Mouse (Mus musculus) v-Abl transformed pro-B cells (cell line): ENCODE data around the gene Snph.

ENCODE experiments used
- in situ Hi-C, 2 experiments: fragments of 400-800 bp; cut with MboI; formaldehyde crosslinking; loops; one replicate each; pipeline ENCODE4 v1.15.1; 2025; ENCODE audit not compliant: unreplicated experiment in 2 of 2

Gene Snph

DNA sequence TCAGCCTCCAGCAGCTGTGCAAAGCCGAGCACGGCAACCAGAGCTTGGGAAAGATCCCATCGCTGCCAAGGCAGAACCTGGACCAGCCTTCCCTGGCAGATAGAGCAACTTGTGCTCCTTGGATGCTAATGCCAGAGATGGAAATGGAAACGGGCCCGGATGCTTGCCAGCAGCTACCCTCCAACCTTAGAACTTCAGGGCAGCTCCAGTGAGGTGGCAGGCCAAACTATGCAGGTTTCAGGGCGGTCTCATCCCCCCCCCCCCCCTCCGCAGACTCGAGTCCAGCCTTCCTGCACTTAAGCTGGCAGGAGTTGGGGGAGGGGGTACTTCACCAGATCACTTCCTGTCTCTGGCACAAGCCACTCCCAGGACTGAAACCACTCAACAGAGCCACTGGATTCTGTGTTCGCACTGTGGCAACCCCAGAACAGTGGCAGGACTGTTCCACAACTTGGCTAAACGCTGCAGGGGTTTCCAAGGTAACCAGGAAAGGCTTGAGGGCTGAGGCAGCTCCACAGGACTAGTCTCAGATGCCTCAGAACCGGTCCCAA is 26.9 kb downstream of the Snph start:
- in situ Hi-C loops, result no loop called here

DNA sequence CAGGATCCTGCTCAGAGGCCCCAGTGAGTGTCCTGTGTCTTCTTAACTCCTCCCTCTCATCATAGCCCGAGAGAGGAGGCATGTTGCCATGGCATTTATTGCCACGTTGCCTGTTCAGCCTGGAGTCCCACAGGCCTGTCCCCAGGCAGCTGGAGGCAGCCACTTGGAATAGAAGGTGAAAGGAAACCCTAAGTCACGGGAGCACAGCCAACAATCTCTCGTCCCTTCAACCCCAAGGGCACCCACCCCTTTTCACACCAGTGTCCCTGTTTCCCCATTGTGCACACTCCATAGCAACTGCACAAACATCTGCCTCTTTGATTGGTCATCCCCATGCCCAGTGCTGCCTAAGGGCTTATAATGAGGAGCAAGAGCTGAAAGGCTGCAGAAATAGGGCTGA is 28.8 kb downstream of the Snph start:
- in situ Hi-C loops, result no loop called here

DNA sequence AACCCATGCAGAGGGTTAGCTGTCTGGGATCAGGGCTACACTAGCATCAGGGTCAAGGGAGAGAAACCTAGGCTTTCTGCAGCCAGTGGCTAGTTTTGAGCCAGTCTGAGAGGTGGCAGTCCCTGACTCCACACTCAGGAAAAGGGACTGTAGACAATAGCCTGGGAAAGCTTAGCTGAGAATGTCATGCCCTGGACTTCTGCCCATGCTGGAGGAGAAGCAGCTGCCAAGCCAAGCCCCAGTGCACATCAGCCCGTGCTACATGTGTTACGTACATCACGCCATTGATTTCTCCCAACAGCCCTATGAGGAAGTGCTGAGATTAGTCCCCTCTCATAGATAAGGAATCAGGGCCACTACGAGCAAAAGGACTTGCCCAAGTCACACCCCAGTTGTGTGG is 30.3 kb downstream of the Snph start:
- in situ Hi-C loops, result no loop called here

DNA sequence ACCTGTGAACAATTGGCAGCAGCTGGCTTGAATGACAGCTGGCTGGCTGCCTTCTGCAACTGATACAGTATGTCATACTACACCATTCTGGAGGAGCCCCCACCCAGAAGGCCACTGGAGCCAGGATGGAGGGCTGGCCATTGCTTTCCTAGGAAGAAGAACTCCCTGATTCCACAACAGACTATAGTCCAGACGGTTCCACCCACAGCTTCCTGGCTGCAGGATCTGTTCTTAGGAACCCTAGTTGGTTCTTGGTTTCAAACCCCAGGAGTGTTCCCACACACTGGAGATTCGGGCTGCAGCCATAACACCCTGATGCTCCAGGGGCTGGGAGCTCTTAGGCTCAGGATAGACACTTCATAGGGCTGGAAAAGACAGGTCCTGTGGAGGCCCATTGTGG is 34.3 kb downstream of the Snph start:
- in situ Hi-C loops, result no loop called here

DNA sequence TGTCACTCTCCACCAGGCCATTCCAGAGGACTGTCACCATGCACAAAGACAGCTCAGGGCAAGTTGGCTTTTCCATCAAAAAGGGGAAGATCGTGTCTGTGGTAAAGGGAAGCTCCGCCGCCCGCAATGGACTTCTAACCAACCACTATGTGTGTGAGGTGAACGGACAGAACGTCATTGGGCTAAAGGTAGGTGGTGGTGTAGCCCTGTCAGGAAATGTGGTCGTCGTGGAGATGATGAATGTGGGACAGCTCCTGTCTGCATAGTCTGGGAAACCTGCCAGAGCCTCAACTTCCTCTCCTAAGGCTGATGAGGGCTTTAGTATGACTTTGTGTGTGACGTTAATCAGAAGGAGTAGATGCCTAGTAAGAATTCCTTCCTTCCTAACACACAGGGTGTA is 45.1 kb downstream of the Snph start:
- in situ Hi-C loops, result no loop called here

DNA sequence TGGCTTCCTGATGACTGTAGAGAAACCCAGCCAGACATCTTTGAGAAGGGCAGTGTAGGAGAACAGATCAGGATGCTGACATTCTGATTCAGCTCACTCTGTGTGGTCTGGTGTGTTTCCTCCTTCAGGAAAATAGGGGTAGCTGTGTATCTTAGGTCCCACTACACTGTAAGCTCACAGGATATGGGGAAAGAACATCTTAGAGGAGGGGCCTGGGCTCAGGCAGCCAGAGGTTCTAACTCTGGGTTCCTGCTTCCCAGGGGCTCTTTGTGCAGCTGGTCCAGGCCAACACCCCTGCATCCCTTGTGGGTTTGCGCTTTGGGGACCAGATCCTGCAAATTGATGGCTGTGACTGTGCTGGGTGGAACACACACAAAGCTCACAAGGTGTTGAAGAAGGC is 45.6 kb downstream of the Snph start:
- in situ Hi-C loops, result no loop called here

DNA sequence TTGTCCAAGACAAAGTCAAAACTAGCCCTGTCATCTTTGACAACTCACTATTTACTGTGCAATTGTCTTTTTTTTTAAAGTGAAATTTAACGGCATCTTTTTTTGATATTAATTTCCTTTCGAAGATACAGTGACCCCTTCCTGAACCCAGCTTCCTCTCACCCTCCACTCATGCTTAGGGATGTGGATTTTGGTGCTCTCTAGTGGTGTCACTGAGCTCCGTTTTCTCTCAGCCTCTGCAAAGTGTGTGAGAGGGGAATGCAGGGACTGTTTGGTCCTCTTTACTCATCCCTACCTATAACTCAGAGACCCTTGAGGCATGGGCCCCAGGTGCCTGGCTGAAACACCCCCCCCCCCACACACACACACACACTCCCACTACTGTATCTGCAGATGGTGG is 46.5 kb downstream of the Snph start:
- in situ Hi-C loops, result no loop called here

DNA sequence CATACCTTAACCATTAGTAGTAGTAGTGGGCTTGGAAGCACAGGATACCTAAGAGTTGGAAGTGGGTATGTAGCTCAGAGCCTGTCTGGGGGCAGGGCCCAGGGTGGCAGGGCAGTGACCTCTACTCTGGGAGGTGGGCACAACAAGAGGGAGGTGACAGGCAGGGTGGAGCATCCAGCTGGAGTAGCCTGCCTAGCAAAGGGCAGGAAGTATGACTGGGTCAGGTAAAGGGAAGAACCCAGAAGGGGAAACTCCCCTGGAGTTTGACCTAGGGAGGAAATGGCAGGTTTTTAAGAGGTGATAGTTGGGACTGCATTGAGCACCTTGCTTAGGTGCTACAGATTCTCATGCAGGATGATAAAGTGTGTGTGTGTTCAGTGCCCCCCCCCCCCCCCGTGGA is 51.4 kb downstream of the Snph start:
- in situ Hi-C loops, result no loop called here

DNA sequence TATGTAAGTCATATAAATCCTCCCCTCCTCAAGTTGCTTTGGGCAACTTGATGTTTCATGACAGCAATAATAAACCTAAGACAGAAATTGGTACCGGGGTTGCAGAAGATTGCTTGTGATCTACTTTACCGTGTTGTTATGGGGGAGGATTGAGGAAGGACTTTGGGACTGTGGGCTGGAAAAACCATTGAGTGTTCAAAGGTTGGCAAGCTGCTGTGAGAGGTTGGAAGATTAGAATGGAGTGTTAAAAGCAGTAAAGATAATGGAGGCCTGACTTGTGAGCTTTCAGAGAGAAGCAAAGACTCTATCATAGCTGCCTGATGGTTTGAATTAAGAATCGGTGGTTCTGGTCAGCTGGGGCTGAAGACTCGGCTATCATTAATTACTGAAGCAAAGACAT is 53.2 kb downstream of the Snph start:
- in situ Hi-C loops, result no loop called here

DNA sequence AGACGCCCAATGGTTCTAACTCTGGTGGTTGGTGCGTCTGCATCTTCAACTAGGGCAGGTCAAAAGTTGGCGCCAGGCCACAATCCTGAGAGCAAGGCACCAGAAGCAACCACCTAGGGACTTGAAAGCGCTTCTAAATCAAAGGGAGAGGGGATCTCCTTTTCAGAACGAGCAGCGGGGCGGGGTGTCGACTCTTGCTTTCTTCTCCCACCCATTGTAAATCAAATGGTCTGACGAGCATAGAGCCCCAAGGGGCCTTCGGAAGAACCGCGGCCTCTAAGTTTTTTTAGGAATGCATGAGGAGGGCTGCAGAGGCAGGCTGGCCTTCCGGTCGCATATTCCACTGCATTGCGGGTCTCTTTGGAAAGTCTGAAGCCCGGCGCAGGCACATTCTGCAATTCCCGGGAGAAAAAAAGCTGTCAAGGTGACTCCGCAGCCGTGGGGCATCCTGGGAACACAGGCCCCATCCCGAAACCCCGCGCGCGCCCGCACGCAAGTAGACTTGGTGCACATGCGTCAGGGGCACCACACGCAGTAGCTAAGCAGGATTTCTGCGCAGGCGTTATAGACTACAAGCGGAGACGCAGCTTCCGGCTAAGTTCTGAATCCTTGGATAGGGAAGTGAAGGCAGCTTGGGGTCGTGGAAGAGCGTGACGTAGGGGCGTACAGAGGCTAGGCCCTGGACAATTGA is 56.5 kb downstream of the Snph start:
- in situ Hi-C loops, result no loop called here

DNA sequence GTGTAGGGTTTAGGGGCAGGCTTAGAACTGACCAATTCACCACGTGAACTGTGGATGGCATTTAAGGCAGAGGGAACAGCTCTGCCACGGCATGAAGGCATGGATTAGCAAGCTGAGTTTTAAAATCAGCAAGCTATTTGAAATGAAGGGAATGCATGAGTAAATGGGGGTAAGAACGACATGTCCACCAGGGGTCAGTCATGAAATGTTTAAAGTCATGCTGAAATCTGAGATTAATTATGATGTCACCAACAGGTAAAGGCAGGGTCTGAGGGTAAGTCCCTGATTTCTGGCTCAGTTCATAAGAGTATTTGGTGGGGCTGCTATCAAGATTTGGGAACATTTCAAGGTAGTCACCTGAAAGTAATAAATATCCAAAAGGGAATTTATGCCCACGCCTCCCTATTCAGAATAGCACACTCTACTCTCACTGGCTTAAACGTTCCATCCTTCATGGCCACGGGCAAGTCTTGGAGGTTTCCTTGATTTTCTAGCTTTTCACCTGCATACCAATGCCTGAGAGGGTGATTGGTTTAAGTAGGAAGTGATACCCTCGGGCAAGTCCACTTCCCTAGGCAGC is 57.2 kb downstream of the Snph start:
- in situ Hi-C loops, result no loop called here

DNA sequence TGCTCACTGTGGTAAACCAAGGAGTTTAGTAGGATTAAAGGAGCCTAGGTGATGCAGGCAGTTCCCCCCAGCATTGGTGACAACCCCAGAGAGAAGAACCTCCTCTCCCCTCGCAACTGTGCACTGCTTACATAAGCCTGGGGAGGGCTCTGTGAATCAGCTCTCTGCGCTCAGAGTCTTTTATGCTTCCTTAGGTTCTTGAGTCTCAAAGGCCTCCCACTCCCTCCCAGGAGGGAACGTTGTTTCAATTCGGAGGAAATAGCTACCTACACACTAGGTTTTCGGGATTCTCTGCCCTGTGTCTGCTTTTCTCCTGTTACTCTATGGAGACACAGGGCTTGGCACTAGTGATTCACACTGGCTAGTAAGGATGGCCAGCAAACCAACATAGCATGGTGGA is 57.8 kb downstream of the Snph start:
- in situ Hi-C loops, result no loop called here

DNA sequence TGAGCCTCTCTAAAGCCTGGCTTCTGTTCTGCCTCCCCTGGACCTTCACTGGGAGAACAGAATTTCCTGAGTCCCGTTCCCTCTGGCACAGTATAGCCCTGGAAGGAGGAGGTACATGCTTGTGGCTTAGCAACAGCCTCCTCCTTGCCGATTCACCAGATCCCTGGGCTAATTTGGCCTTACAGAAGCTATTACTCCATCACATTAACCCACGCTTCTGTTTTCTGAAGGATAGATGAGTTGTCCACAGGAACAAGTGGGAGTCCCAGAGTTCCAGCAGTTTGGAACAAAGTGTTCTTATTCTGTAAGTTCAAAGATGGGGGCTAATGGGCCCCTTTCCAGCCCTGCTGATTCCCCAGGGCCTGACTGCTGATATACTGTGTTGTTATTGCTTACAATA is 58.7 kb downstream of the Snph start:
- in situ Hi-C loops, result no loop called here

DNA sequence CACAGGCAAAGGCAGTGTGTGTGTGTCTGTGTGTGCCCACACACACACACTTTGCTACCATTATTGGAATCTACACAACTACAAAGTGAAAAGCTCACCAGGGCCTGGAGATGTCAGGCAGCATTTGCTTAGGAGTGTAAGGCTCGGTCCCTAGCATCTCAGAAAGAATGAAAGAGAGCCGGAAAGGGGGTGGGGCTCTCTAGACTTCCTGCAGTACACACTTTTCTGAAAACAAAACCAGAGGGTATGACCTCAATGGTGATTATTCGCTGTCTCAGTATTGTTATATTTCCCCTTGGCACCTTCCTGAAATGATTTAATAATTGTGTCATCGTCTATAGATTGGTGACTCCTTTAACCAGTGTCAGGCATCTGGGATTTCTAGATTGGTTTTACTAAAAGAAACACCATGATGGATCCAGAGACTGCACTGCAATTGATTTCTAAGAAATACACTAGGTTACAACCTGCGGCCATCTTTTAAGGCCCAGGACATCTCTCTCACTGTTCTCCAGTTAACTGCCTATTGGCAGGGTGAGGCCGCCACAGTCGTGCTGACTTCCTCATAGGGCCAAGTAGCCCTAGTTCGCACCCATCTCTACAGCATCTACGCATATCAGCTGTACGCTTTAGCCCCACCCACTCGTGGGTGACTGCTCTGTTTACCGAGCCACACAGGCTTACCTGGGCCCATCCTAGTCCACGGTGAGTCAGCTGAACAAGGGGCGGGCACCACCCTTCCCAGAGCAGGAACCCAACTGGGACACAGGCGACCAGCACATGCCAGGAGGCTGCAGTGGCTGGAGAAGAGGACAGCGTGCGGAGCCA is 60.3 kb downstream of the Snph start, which contains the start of gene Sdcbp2:
Gene Sdcbp2, plus strand, starts transcription at position 750 of the 828 bp plus-strand sequence.
- in situ Hi-C loops, result no loop called here

DNA sequence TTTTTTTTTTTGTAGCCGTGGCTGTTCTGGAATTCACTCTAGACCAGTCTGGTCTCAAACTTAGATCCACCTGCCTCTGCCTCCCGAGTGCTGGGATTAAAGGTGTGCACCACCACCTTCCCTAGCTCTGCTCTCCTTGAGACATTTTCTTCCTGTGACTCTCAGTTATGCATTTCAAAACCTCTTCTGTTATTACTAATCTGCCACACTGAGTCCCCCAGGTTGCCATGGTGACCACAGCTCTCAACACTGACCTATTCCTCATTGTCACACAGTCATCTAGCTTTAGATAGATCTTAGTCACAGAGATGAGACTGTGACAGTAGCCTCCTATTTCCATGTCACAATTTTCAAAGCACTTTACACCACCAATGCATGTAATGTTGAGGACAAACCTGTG is 62.9 kb downstream of the Snph start:
- in situ Hi-C loops, result no loop called here

DNA sequence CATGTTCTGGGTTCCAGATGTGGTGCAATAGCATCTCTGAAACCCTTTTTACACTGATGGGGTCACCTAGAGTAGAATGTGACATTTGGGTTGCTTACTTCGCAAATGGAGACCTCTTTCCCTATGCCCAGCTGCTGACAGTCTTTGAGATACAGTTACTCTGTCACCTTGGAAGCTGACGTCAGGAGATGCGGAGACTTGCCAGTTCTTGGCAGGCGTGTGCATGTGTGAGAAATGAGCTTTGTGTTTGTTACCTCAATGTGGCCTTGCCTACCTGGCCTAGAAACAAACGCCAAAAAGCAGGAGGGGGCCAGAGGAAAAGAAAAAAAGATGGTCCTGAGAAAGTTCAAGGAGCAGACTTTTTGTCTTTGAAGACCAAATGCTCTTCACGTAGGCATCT is 65.5 kb downstream of the Snph start:
- in situ Hi-C loops, result no loop called here

DNA sequence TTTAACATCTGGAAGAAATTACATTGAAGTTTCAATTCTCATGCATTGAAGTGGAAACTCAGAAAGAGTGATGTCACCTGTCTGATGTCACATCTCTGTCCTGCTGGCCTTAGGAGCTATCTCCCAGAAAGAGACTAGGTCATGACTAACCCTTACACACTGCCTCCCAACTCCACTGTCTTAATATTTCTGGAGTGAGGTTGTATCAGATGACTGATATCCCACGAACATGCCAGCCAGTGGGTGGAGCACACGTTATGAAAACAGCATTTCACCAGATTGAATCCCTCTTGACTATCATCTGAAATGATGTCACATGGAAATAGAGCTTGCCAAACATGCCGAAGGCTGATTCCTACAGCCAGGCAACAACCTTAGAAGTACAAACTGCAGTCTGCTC is 67.4 kb downstream of the Snph start:
- in situ Hi-C loops, result no loop called here

DNA sequence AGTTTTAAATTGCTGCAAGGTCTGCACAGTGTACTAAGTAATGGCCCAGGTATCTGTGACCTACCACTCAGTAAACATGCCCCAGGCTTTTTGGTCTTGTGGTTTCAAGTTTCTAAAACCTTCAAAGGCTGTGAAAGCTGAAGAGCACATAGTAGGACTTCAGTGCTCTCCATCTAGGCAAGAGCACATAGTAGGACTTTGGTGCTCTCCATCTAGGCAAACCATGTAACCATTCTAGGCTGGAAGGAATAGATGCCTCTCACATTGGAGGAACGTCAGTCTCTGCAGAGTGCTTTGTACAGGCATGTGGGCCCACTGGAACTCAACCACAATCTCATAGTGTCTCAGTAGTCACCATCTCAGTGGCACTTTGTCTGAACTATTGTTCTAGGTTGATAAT is 68.4 kb downstream of the Snph start:
- in situ Hi-C loops, result no loop called here

DNA sequence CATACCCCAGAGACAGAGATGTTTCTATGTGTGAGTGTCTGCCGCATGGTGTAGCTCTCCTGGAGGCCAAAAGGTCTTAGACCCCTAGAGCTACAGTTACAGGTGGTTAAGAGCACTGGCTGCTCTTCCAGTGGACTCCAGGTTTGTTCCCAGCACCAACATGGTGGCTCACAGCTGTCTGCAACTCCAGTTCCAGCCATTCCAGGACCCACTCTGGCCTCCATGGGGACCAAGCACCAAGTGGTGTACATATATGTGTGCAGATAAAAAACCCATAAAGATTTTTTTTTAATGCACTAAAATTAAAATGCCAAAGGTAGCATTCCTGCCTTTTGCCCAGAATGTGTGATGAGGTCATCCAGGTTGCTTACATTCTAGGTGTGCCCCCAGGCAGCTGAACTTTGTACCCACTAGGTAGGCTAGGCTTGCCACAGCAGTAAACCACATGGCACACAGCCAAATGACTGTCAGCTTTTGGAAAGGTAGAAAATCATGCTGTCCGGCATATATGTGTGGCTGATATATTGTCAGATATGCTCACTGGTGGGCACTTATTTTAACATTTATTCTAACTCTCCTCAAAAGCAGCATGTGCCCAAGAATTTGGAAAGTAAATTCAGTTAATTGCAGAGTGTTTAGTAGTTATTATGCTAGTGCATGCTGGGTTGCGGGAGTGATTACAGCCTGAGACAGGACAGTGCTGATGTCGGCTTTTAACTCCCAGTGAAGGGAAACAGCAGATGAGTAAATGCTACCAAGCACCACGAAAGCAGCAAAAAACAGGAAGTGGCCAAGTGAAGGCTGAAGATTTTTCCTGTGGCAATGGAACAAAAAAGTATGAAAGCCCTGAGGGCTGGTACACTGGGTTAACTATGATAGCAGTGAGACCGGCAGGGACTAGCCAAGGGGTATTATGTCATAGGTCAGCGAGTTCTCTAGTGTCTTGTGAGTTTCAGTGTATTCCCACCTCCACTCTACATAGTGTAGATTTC is 69.2 kb downstream of the Snph start:
- in situ Hi-C loops, result no loop called here

DNA sequence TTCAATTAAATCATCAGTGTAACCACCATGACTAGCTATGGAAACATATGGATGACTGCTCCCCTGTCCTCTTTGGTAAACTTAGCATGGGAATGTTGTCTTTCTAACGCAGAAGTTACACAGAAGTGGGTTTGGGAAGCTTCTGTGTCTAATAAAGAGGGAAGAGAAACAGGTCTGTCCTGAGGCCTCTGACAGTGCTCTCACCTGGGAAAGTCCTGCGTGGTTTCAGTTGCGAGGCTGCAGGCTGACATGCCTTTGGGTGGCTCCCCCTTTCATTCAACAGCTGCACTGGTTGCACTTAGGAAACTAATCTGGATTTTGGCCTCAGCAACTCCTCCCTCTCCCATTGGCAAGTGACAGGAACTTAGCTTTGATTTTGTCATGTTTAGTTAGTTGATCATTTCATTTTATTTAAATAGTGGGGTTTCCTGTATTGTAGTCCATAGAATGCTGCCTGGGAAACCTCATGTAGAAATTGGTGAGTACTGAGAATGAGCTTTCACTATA is 82.7 kb downstream of the Snph start:
- in situ Hi-C loops, result loop anchor here (5.0 to 25.0 kb wide), 5 partner anchors 52 to 987 kb away; partner anchors contain the start of genes Csnk2a1 (in 1 of the 2), Cst7 (in 1 of the 2), Fam110a (in 1 of the 2) and Slc52a3 (in 1 of the 2)
